Mouse (Mus musculus) kidney, embryonic 16.5 days (tissue): ENCODE data around the gene Tbc1d5. TPM values are rescaled to one million over a fixed set of nuclear protein-coding genes. Genes with fewer than 3 reads are reported as not detected.

Experiments used
- ATAC-seq: fragments of 200-750 bp; cut with Nextera tagmentation; 2 replicates; pipeline ENCODE4 v1.8.0; 2017; ENCODE audit warnings: moderate TSS enrichment; ENCODE audit not compliant: low FRiP score, low TSS enrichment
- H3K27ac ChIP-seq: fragments of 300-500 bp; sonication (generic); 2 replicates; pipeline ENCODE4 v1.5.1; 2014; ENCODE audit warnings: low read length
- H3K27me3 ChIP-seq: fragments of 300-500 bp; sonication (generic); 2 replicates; pipeline ENCODE4 v1.6.1; 2014; ENCODE audit warnings: low read length, control low read depth, mixed read lengths; ENCODE audit not compliant: insufficient read depth
- H3K36me3 ChIP-seq: fragments of 300-500 bp; sonication (generic); 2 replicates; pipeline ENCODE4 v1.6.1; 2014; ENCODE audit warnings: low read length, control low read depth, mixed read lengths; ENCODE audit not compliant: insufficient read depth
- H3K4me1 ChIP-seq: fragments of 300-500 bp; sonication (generic); 2 replicates; pipeline ENCODE4 v1.6.1; 2014; ENCODE audit warnings: low read length, control low read depth, mixed read lengths; ENCODE audit not compliant: insufficient read depth
- H3K4me2 ChIP-seq: fragments of 300-500 bp; sonication (generic); replicated peaks from 2 replicates; pipeline ENCODE4 v1.6.1; 2014; ENCODE audit warnings: low read depth, low read length
- H3K4me3 ChIP-seq: fragments of 300-500 bp; sonication (generic); 2 replicates; pipeline ENCODE4 v1.5.1; 2014; ENCODE audit warnings: mild to moderate bottlenecking, low read length
- H3K9ac ChIP-seq: fragments of 300-500 bp; sonication (generic); replicated peaks from 2 replicates; pipeline ENCODE4 v1.6.1; 2014; ENCODE audit warnings: low read length
- H3K9me3 ChIP-seq: fragments of 300-500 bp; sonication (generic); 2 replicates; pipeline ENCODE4 v1.6.1; 2016; ENCODE audit warnings: low read length, control low read depth
- WGBS: fragments of 180-500 bp; shearing (Covaris S2); extraction: QIAGEN DNeasy Blood & Tissue Kit; methylation state at CpG from one replicate; pipeline ENCODE4 v1.1.7; 2014; 5-methylcytosine and 5-hydroxymethylcytosine counted together
- polyA plus RNA-seq: library from polyadenylated mRNA; unstranded; fragments of >200 nt; fragmentation: Nextera tagmentation; extraction: Ambion mirVana; gene quantifications from 2 replicates; pipeline ENCODE4 v1.2.1, GENCODE M21; 2015

The Tbc1d5 gene
- polyA plus RNA-seq, 1 experiment from 2014 or later = 12.2 TPM

- Histone ChIP-seq H3K27me3 (no peaks in the 10 kb centered on the region), H3K4me1 (no peaks in the 10 kb centered on the region), H3K4me2 (no peak overlapping the region), H3K27ac (no peak overlapping the region), H3K9me3 (no peaks in the 10 kb centered on the region), H3K36me3 (no peaks in the 10 kb centered on the region), H3K4me3 (no peak overlapping the region), H3K9ac (no peak overlapping the region)
- ATAC-seq = no peak
- 72% methylated on average over 6 of the region's 6 CpGs for WGBS
Observed at GRCm38 (mm10) chr17:50908568-50909335, 270.4 kb downstream of the Tbc1d5 start.

DNA sequence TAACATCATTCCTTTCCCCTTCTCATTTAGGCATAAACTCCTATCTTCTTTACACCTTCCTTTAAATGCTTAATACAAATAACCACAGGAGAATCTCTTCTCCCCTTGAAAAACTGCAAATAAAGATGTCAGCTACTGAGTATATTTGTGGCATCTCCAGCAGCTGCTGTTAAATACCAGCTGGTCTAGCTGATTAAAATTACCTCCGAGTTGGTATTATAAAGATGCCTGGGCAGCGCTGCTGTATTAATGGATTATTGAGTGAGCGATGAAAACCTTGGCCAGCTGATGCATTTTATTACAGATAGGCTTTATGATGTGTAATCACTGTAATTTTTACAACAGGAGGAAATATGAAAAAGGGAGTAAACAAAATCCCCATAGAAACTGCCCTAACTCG, 271.0 kb downstream of the Tbc1d5 start:
- H3K9me3 ChIP-seq = no peaks in the 10 kb centered on the region
- H3K4me1 ChIP-seq = no peaks in the 10 kb centered on the region
- H3K4me3 ChIP-seq = no peak overlapping the region
- H3K27ac ChIP-seq = no peak overlapping the region
- H3K27me3 ChIP-seq = no peaks in the 10 kb centered on the region
- WGBS = 81% methylated on average over 4 of the region's 4 CpGs
- no peaks in the 10 kb centered on the region for H3K36me3 ChIP-seq
- no peak for ATAC-seq
- no peak overlapping the region for H3K4me2 ChIP-seq
- H3K9ac ChIP-seq = no peak overlapping the region

GRCm38 (mm10) chr17:50906630-50907029, 272.5 kb downstream of the Tbc1d5 start:
- Histone ChIP-seq H3K4me2 (no peak overlapping the region), H3K4me3 (no peak overlapping the region), H3K4me1 (no peaks in the 10 kb centered on the region), H3K9ac (no peak overlapping the region), H3K27me3 (no peaks in the 10 kb centered on the region), H3K27ac (no peak overlapping the region), H3K9me3 (no peaks in the 10 kb centered on the region), H3K36me3 (no peaks in the 10 kb centered on the region)
- 59% methylated on average over 1 of the region's 1 CpGs for WGBS
- no peak for ATAC-seq

DNA sequence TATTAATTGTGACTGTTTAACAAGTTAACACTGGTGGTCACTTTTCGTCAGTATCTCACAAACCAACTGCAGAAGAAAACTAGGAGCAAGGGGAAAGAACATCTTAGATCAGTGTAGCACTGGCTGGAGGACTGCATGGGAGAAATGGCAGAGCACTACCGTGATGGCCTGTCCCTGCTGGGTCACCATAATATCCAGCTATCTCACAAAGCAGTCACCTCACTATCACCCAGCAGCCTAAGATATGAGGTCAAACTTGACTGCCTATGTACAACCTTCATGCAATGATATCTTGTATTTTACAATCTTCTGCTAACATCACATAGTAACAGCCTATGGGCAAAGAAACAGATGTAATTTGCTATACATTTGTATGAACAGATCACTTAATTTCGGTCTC, 274.7 kb downstream of the Tbc1d5 start:
- Histone ChIP-seq H3K27ac (no peak overlapping the region), H3K4me2 (no peak overlapping the region), H3K4me1 (no peaks in the 10 kb centered on the region), H3K9me3 (no peaks in the 10 kb centered on the region), H3K9ac (no peak overlapping the region), H3K27me3 (no peaks in the 10 kb centered on the region), H3K36me3 (no peaks in the 10 kb centered on the region), H3K4me3 (no peak overlapping the region)
- ATAC-seq = no peak
- 85% methylated on average over 3 of the region's 3 CpGs for WGBS

GRCm38 (mm10) chr17:50897867-50898266, 281.3 kb downstream of the Tbc1d5 start:
- H3K4me1 ChIP-seq = no peaks in the 10 kb centered on the region
- no peak overlapping the region for H3K4me2 ChIP-seq
- no peak overlapping the region for H3K9ac ChIP-seq
- no peak overlapping the region for H3K4me3 ChIP-seq
- H3K36me3 ChIP-seq = no peaks in the 10 kb centered on the region
- no peaks in the 10 kb centered on the region for H3K9me3 ChIP-seq
- 90% methylated on average over 7 of the region's 7 CpGs for WGBS
- no peaks in the 10 kb centered on the region for H3K27me3 ChIP-seq
- ATAC-seq = no peak
- no peak overlapping the region for H3K27ac ChIP-seq

DNA sequence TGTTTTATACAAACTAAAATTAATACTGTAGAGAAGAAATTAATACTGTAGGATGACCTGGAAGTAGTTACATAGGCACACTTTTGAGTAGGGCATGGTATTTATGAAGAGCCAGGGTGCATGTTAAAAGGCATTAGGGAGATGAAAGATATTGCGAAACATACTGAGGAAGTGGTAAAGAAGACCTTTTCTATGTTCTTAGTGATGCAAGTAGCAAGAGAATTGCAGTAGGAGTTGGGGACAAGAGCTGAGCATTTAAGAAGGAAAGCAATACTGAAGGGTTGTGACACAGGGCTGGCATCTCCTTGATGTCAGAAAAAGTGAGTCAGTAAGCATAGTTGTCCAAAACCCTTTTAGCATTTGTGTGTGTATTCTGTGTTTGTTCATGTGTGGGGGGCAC, 289.7 kb downstream of the Tbc1d5 start:
- Histone ChIP-seq H3K4me2 (no peak overlapping the region), H3K4me1 (no peaks in the 10 kb centered on the region), H3K36me3 (no peaks in the 10 kb centered on the region), H3K4me3 (no peak overlapping the region), H3K27ac (no peak overlapping the region), H3K9ac (no peak overlapping the region), H3K9me3 (no peaks in the 10 kb centered on the region), H3K27me3 (no peaks in the 10 kb centered on the region)
- ATAC-seq = no peak
- WGBS = 97% methylated on average over 1 of the region's 1 CpGs

GRCm38 (mm10) chr17:50879910-50880309, 299.2 kb downstream of the Tbc1d5 start:
- Histone ChIP-seq H3K36me3 (no peaks in the 10 kb centered on the region), H3K4me2 (no peak overlapping the region), H3K9ac (no peak overlapping the region), H3K4me3 (no peak overlapping the region), H3K27me3 (no peaks in the 10 kb centered on the region), H3K9me3 (no peaks in the 10 kb centered on the region), H3K27ac (no peak overlapping the region), H3K4me1 (no peaks in the 10 kb centered on the region)
- WGBS = 89% methylated on average over 4 of the region's 4 CpGs
- ATAC-seq = no peak

GRCm38 (mm10) chr17:50876451-50876850, 302.7 kb downstream of the Tbc1d5 start:
- no peak overlapping the region for H3K4me3 ChIP-seq
- no peak overlapping the region for H3K9ac ChIP-seq
- no peak overlapping the region for H3K4me2 ChIP-seq
- no peaks in the 10 kb centered on the region for H3K4me1 ChIP-seq
- no peak for ATAC-seq
- 83% methylated on average over 5 of the region's 5 CpGs for WGBS
- H3K36me3 ChIP-seq = no peaks in the 10 kb centered on the region
- no peak overlapping the region for H3K27ac ChIP-seq
- H3K27me3 ChIP-seq = no peaks in the 10 kb centered on the region
- no peaks in the 10 kb centered on the region for H3K9me3 ChIP-seq

DNA sequence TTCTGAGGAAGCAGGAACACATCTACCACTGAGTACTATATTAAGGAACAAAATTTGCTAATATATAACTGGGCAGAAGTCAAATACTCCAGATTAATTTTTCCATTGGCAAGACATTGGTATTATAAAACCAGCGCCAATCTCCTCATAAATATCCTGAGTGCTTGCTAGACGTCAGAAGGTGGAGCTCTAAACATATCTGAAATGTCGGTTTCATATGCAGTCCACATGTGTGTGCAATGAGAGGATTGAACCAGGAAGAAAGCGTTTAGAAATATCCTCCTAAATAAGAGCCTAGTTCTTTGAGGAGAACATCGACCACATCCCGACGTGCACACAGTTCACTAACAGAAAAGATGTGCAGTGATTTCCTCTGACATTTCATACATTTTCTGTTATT, 305.1 kb downstream of the Tbc1d5 start:
- 80% methylated on average over 7 of the region's 7 CpGs for WGBS

DNA sequence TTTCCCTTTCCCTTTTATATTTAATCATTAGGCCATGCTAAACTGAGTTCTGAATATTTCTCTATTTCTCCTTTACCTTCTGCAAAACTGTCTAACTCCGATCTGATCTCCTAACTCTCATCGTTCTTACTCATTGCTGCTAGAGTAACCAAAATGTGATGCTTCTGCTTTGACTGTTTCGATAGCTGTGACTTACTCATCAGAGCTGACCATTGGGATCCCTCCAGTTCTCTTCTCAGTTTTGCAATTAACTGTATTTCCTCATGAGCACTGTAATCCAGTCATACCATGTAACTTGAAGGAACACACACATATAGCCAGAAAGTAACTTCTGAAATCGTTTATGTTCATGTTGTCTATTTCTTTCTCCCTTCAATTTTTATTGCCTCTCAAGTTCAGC, 306.6 kb downstream of the Tbc1d5 start:
- ATAC-seq = no peak
- Histone ChIP-seq H3K9me3 (no peaks in the 10 kb centered on the region), H3K27me3 (no peaks in the 10 kb centered on the region), H3K9ac (no peak overlapping the region), H3K4me1 (no peaks in the 10 kb centered on the region), H3K4me2 (no peak overlapping the region), H3K4me3 (no peak overlapping the region), H3K27ac (no peak overlapping the region), H3K36me3 (no peaks in the 10 kb centered on the region)
- 88% methylated on average over 4 of the region's 4 CpGs for WGBS

More for the DNA sequence above, 305.1 kb downstream of the Tbc1d5 start:
- Histone ChIP-seq H3K9ac (no peak overlapping the region), H3K9me3 (no peaks in the 10 kb centered on the region), H3K4me2 (no peak overlapping the region), H3K4me3 (no peak overlapping the region), H3K27me3 (no peaks in the 10 kb centered on the region), H3K27ac (no peak overlapping the region), H3K36me3 (no peaks in the 10 kb centered on the region), H3K4me1 (no peaks in the 10 kb centered on the region)
- no peak for ATAC-seq
